Mouse (Mus musculus) heart, adult 2 months (tissue): Measurements from ENCODE around the gene Top2a.

Source experiments
- EP300 ChIP-seq: fragments of 200-500 bp; IDR thresholded peaks from 2 replicates; pipeline ENCODE4 v1.6.1; 2011; ENCODE audit warnings: low read depth, low read length, control low read depth; ENCODE audit not compliant: insufficient read depth
- POLR2A ChIP-seq: fragments of 200-500 bp; IDR thresholded peaks from 2 replicates; pipeline ENCODE4 v1.6.1; 2011; ENCODE audit warnings: mild to moderate bottlenecking, low read depth, low read length, control low read depth; ENCODE audit not compliant: insufficient read depth

- TF ChIP-seq POLR2A (no peak), EP300 (no peak)
These were observed 895 bp downstream of the Top2a start for GRCm38 (mm10) chr11:99023094-99023493.
